Mouse (Mus musculus) gastrocnemius, adult 18-20 months (tissue): ENCODE data around the gene Col4a2. TPM values are rescaled to one million over a fixed set of nuclear protein-coding genes. Genes with fewer than 3 reads are reported as not detected.
"Not testable (repeated sequence)": the region's sequence is repeated elsewhere in the genome, so short reads cannot be mapped to it uniquely, and the experiment has no call there.

ENCODE experiments used
- DNase-seq: peaks from one replicate; pipeline ENCODE4 v3.0.0; 2021; ENCODE audit warnings: low spot score
- total RNA-seq, 2 experiments: library from RNA; stranded (reverse); gene quantifications; 2 replicates each; pipeline ENCODE4 v1.2.3; 2021

The Col4a2 gene
- total RNA-seq, 2 experiments from 2014 or later: 37.4 to 50.2 TPM

DNA sequence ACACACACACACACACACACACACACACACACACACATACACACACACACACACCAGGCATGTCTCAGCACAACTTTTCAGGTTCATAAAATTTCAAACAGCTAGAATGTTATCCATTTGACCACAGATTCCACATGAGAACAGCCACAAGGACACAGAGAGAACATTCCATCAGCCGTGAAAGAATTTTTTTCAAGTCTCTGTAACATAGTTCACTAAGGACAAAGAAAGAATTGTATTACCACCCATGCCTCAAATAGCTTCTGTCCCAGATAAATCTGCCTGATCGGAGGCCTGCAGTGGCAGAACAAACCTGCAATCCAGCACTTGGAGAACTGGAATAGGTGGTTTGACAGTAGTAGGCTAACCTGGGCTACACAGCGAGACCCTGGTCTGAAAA is 144.7 kb downstream of the Col4a2 start:
- DNase-seq: no peak

DNA sequence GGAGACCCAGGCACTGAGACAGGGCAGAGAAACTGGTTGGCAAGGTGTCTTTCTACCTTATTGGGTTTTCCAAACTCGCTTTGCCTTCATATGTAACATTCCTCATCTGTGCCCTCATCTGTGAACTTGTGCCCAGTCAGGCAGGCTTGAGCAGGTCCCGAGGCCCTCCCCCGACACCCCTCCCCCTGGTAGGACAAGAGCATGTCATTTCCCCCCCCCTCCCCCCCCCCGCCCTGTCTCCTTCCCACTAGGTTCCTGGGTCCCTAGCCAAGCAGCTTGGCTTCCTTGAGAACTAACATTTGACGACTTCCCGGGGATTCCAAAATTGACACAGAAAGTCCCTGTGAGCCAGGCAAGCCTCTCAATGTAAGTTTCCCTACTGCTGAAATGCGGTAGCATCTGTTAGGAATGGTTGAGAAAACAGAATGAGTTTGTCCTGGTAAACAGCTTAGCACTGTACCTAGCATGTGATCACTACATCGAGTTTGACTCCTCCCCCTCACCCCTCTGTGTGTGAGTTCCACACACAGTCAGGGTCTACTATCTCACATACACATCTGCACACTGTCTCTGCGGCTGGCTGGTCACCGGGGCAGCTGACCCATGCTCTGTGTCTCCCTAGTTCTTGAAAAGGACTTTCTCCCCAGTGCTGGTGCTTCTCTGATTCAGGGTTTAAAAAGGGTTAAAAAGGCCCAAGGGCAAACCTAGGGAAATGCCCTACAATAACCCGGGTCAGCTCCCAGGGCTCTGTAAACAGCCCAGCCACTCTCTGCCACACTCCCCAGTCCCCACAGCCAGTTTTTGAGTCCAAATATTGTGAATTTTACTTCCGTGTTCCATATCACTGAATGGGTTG is 145.6 kb downstream of the Col4a2 start:
- peak; percentile 23 for DNase-seq

DNA sequence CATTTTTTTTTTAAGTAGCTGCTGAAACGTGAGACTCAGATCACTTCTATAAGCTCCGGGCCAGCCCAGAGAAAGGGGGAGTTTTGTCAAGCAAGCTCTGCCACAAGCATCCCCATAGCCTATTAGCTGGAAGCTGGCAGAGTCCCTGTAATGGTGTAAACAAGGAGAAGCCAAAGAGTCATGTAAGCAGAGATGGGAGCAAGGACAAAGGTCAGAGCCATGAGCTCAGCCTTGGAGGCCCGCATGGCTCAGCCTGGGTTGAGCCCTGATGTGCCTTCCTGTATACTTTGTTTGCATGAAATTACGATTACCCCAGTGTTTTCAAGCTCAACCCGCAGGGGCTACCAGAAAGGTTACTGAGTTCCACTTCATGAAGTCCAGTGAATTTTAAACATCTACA is 146.4 kb downstream of the Col4a2 start:
- DNase-seq: no peak

DNA sequence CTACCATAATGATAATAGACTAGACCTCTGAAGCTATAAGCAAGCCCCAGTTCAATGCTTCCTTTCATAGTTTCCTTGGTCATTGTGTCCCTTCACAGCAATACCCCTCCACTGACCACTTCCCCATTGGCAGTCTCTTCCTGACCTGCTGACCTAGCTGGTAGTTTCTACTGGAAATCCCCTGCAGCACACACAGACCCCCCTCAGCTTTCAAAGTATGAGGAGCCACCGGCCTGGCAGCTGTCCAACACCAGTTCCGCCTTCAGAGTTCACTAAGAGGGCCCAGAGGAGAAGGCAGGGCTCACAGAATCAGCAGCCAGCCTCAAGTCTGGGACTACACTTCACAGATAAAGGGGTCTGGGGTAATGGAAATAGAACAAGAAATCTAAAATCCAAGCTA is 148.3 kb downstream of the Col4a2 start:
- DNase-seq: no peak

DNA sequence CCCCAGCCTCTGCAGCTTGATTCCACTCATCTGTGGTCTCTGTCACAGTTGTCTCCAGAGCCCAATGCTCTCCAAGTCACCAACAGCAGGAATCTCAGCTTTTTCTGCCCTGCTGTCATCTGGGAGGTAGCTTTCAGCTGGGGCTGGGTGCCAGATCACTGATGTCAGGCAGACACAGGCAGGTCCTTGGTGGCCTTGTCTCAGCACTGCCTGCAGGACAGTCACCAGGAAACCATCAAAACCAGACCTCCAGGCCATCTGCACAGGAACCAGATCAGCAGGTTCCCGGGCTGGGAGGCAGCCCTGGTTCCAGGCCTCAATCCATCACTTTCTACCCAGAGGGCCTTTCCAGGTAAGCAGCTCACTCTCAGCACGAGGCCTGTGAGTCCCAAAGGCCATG is 149.2 kb downstream of the Col4a2 start:
- no peak for DNase-seq

DNA sequence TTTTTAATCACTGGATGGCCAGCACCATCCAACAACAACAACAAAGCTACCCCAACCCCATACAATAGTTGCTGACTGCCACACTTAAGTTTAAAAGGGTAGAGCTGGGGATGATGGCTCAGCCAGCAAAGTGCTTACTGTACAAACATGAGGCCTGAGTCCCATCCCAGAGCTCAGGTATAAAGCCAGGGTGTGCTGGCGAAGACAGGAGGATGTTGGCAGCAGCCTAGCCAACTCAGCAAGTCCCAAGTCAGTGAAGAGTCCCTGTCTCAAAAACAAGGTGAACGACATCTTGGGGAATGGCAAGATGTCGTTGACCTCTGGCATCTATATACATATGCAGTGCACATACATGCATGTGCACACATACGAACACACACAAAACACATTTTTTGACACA is 150.0 kb downstream of the Col4a2 start:
- DNase-seq: no peak

DNA sequence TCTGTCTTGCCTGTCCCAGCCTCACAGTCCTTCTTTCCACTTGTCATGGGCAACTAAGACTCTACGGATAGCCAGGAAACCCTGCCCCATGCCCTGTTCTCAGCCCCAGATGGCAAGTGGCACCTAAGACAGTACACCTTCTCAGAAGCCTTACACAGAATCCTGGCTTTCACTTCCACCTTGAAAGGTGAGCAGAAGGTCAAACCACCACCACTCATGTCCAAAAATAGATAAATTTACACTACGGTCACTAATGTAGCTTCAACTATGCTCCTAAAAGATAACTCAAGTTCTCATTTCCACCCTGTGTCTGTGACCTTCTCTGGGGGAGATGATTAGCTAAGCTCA is 150.9 kb downstream of the Col4a2 start:
- no peak for DNase-seq

DNA sequence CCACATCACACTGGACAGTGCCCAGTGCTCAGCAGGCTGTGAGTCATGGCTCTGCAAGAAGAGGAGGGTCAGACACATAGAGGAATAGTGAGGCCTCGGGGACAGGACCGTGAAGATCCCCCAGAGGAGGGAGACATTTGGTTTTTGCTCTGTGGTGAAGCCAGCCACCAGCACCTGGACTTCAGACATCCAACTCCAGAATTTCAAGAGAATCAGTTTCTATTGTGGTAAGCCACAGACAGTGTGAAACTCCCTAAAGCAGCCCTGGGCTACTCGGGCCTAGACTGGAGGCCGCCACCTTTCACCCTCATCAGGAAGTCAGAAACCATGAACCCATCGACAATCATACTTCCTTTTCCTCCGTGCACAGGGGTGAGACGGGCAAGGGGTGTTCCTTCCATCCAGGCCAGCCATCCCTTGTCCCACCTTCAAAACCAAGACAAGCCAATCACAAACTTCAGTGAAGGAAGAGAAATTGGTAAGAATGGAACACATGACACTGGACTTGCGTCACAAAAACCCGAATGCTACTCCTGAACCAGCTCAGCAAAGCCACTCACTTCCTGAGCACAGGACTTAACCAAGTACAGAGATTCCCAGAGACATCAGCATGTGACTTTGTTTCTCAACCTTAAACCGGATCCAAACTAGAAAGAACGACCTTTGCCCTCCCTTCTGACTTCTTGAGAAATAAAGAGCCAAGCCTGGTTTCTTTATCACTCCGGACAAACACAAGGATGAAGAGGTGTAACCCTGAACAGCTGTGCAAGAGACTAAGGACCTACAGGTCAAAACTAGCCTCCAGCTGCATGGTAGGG is 151.5 kb downstream of the Col4a2 start:
- DNase-seq: no peak

DNA sequence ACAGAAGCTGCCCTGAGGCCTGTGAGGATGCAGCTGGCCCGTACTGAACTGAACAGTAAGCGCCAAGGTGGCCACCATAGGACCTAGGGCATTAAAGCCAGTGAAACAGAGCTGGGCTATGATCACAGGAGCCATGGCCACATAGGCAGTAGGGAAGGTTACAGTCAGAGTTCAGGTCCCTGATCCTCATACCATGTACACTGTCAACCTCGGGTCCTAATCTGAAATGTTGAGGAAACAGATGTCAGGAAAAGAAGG is 152.0 kb downstream of the Col4a2 start:
- DNase-seq: no peak

DNA sequence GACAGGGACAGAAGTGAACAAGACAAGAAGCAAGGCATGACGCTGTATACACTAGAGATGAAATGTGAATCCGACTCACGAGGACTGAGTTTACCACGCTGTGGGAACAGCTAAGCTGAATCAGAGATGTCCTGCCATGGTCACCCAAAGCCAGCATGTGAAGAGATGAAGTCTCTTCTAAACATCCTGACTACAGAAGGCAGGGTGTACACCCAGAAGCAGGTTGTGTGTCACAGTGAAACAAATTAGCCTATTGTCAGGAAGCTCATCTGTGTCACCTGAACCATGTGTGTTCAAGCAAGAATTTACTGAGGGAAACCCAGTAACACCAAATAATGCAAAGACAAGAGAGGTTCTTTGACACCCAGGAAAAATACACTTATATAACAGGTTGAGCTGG is 153.0 kb downstream of the Col4a2 start:
- no peak for DNase-seq

DNA sequence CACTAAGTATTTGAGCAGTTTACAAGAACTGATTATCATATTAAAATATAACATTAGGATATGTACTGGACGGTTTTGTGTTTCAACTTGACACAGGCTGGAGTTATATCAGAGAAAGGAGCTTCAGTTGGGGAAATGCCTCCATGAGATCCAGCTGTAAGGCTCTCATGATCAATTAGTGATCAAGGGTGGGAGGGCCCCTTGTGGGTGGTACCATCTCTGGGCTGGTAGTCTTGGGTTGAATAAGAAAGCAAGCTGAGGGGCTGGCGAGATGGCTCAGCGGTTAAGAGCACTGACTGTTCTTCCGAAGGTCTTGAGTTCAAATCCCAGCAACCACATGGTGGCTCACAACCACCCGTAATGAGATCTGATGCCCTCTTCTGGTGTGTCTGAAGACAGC is 153.9 kb downstream of the Col4a2 start:
- not testable (repeated sequence) for DNase-seq

DNA sequence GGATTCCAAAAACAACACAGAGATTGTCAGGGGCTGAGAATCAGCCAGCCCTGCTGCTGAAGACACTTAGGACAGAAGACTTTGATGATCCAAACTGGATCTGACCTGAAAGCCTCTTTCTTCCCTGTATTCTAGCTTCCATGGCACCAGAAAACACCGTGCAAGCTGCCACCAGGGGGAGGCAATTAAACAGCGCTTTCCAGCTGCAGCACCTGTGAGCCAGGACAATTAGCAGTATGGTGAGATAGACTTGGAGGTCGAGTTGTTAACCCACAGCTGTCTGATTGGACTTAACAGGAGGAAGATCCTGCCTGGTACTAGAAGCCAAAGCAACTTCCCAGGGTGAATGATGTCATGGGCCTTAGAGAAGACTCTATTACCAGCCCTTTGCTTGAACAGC is 156.5 kb downstream of the Col4a2 start:
- DNase-seq: no peak

DNA sequence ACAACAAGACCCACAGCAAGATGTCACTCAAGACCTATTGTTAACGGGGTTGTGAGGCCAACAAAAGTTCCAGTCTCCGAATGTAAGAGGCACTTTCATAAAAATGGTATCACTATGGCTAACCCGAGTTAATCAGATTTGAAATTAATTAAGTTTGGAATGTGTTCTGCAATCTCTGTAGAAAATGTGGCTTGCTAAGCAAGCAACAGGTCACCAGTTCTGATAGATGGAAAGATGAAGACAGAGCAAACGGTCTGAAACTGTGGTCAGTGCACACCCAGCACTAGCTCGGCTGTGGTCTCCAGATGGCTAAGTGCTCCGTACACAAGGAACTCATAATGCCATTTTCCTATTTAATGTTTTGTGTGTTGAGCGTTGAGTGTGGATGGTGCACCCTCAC is 158.1 kb downstream of the Col4a2 start:
- DNase-seq: no peak

DNA sequence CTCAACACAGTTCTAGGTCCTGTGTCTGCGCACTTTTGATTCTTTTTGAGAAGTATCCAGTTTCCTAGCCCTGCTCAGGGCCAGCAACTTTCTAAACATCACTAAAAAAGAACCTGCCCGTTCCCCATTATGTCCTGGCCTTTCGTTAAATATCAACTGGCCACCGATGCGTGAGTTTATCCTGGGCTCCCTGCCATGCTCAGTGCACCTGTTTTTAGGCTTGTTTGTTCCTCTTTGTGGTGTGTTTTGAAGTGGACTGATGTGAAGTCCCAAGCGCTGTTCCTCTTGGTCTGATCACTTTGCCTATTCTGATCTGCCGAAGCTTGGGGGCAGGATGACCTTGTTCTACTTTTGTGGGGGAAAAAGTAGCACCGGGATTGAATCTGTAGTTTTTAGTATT is 158.7 kb downstream of the Col4a2 start:
- no peak for DNase-seq

DNA sequence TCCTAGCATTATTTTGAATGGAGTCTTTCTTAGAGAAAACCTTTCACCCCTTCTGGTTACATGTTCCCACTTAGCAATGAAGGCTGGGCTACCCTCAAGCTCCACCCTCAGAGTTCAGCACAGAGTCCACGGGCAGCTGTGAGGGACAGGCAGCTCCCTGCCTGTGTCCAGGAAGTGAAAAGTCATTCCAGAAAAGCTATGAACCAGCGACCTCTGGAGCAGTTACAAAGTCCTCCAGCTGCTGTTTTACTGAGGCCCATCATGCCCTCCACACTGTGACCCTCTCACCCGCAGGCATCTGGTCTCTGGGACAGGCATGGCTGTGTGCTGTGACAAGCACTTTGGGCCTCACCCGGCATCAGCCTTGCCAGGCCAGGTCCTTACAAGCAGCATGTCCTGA is 160.5 kb downstream of the Col4a2 start:
- no peak for DNase-seq

DNA sequence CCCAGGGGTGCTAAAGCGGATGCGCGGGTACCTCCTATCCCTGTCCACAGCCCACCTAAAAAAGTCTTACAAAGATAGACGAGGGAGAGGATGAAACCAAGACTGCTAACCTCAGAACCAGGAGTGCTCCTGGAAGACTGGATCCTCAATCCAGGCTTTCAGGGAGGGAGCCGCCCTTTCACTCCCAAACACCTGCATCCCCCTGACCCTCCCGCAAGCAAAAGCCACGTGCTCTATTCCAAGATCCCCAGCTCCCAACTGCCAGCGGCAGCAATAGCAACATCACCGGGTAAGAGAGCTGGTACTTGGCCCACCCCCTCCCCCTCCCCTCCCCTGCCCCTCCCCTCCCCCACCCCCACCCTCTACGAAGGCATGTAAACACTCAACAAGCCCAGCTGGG is 162.8 kb downstream of the Col4a2 start:
- DNase-seq: no peak

DNA sequence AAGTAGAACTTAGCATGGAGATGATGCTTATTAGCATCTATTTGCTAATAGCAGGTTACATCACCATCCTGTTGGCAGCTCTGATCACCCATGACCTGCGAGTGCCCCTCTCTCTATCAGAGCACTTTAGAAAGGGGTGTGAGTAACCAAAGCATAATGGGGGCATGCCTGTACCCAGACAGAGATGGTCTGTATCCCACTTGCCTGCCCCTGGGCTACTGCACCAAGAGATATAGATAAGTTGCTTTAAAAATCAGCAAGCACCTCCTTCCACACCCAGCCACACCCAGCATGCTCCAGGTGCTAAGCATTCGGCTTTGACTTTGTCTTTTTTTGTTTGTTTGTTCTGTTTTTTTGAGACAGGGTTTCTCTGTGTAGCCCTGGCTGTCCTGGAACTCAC is 163.3 kb downstream of the Col4a2 start:
- no peak for DNase-seq

DNA sequence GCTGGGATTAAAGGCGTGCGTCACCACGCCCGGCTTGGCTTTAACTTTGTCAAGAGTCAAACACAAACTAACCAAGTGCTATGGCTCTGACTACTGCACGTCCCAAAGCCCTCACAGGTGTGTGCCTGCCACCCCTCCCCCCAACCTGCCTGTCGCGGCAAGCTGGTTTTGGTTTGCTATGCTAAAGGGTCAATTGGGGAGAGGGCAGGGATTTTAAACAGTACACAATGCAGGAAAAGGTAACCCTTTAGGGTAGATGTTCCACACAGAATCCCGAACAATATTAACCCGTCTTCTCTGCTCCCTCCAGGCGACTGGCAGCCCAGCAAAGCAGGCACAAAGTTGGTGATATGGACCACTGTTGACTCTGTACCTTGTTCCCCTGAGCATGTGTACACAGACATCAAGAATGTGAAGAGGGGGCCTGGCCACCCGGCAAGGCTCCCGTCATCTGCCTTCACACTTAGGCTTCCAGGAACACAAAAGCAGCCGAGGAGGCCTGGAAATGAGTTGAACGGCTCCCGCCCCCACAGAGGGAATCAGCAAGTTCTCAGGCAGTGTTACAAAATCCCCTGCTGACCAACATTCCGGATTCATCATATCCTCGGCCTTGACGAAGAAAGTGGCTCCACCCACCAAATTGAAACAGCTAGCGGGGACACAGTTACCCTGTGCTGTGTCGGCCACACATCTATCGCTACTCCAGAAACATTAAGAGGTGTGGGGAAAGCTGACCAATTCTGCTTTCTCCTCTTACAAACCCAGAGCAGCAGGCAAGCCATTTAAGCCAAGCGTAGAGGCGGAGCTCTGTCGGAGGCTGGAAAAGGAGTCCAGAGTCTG is 164.0 kb downstream of the Col4a2 start:
- DNase-seq: peak; percentile 65

DNA sequence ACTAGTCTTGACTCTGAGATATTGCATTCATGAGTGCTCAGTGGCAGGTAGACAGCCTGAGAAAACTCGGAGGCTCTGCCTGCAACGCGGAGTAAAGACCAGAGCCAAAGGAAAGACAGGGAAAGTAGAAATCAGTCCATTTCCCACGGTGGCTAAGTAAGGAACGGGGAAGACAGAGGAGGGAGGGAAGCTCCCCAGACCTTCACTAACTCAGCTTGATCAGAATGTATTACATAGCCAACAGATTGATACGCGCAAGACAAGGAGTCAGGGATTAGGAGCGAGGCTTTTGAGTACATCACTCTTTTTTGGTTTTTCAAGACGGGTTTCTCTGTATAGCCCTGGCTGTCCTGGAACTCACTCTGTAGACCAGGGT is 164.6 kb downstream of the Col4a2 start:
- no peak for DNase-seq

DNA sequence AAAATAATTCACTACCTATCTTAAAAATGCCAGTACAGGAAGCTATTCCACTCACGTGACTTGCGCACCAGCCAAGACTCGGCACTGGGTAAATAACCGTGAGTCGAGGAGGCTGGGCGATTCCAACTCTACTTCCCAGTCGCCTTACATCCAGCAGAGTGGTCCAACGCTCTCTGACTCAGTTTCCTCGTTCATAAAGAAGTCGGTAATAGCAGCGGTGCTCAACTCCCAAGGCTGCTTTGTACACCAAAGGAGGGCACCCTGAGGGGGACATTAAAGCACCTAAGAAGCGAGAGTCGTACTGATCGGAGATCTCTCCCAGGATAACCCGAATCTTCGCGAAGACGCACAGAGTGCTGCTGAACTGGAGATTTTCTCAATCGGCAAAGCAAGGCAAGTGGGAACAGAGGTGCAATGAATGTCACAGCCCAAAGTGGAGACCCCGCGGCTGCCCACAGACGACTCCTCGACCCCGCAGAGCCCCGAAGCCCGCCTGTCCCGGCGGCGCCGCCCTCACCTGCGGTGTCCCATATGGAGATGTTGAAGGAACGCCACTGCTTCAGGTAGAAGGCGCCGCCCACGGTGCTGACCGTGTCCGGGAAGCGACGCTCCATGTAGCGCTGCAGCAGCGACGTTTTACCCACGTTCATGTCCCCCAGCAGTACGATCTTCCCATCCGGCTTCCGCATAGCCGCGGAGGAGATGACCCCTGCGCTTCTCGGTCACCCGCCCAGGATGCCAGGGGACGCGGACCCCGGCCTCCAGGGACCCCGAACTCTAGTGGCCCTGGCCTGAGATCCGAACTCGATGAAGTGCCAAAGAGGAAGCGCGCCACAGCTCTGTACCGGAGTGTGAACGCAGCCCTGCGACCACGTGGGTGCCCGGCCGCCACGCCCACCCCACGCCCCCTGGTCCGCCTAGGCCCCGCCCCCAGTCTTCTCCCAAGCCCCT is 165.5 kb downstream of the Col4a2 start, which contains the start of gene Rab20:
Gene Rab20 (minus strand): TSS at position 900 of the 951 bp plus-strand sequence.
- peak; percentile 65 for DNase-seq
